ENCODE assay signal across 27 mouse cellular contexts in the genomic region with DNA sequence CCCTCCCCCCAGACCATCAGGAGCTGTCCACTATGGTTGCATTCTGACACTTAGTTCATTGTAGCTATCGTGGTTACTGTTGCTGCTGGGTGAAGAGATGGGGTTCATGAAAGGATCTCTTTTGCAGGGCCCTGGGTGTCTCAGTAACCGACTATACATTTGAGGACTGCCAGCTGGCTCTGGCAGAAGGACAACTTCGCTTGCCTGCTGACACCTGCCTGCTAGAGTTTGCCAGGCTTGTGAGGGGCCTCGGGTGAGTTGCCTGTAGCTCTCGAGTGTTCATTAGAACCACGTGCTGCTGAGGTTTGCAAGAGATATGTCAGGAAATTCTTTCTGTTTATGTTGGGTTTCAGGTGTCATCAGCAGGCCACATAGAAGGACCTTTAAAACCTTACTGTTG. TPM values are rescaled to one million over a fixed set of nuclear protein-coding genes. Genes with fewer than 3 reads are reported as not detected.
DNase-seq lines count a peak whose midpoint lies in the region; TF ChIP-seq lines count a peak whose summit lies in the region.
"Had no signal": no experiment of that assay in that cellular context is flagged by ENCODE, and none has a peak within 500 bp of the region (broad histone marks: within the 10 kb centered on the region; RNA-seq: fewer than 3 reads in every experiment).

No protein-coding gene starts in this region.

- H3K36me3 ChIP-seq in kidney, adult 2 months (ENCODE audit: control insufficient read depth, insufficient read depth, low read length) = no peaks in the 10 kb centered on the region

- peak; percentile 78 for DNase-seq in heart, adult 11 months
- DNase-seq in heart, adult 8-10 months (ENCODE audit: low spot score) = no peak
- DNase-seq in right cerebral cortex, postnatal 10 days (ENCODE audit: low spot score in 2 of 2) = peak; percentile 59 to 67
- no peak for DNase-seq in right cerebral cortex, adult 18-20 months
- DNase-seq in cerebellum, adult 9-10 months = peak; percentile 54
- DNase-seq in kidney, adult 2 months = no peak
- no peak for DNase-seq in yolk sac, embryonic 10.5 days (ENCODE audit: low spot score)
- DNase-seq: adrenal gland, adult 2 months; gastrocnemius, postnatal 25 days; heart, adult 2 months; heart, postnatal 4 days; liver, embryonic 13.5 days; lung, embryonic 14.5 days; lung, postnatal 4 days had no signal

- 58% methylated on average over 6 of the region's 6 CpGs for WGBS in kidney, adult 2 months

- no peak for TF ChIP-seq POLR2A in kidney, adult 2 months (IDR thresholded peaks at IDR 0.05; ENCODE audit: low read depth, low read length)

- H3K27ac ChIP-seq in kidney, adult 2 months (ENCODE audit: insufficient read depth, low read depth, low read length) = no peak overlapping the region
- H3K27ac ChIP-seq: embryonic facial prominence, embryonic 12.5 days; forebrain, embryonic 15.5 days; heart, embryonic 15.5 days; hindbrain, embryonic 15.5 days; limb, embryonic 13.5 days; midbrain, embryonic 15.5 days had no signal

- TF ChIP-seq CTCF in kidney, adult 2 months (conservative IDR thresholded peaks at IDR 0.05; ENCODE audit: insufficient read depth, insufficient read length, low read depth, low read length) = no peak

- H3K4me1 ChIP-seq in kidney, adult 2 months (ENCODE audit: control insufficient read depth, insufficient read depth, low read length) = no peaks in the 10 kb centered on the region
- H3K4me1 ChIP-seq: embryonic facial prominence, embryonic 12.5 days; forebrain, embryonic 15.5 days; heart, embryonic 15.5 days; hindbrain, embryonic 15.5 days; limb, embryonic 13.5 days; midbrain, embryonic 15.5 days had no signal

- H3K4me3 ChIP-seq in kidney, adult 2 months (ENCODE audit: insufficient read depth, low read depth, low read length) = no peak overlapping the region
- H3K4me3 ChIP-seq: embryonic facial prominence, embryonic 12.5 days; forebrain, embryonic 15.5 days; heart, adult 2 months; heart, embryonic 15.5 days; hindbrain, embryonic 15.5 days; layer of hippocampus, adult 2 months; limb, embryonic 13.5 days; liver, embryonic 13.5 days; midbrain, embryonic 15.5 days; myocyte had no signal

- no peaks in the 10 kb centered on the region for H3K27me3 ChIP-seq in kidney, adult 2 months (replicated peaks; ENCODE audit: control insufficient read depth, insufficient read depth, low read length)
- H3K27me3 ChIP-seq: embryonic facial prominence, embryonic 12.5 days; forebrain, embryonic 15.5 days; heart, embryonic 15.5 days; hindbrain, embryonic 15.5 days; limb, embryonic 13.5 days; liver, embryonic 13.5 days; midbrain, embryonic 15.5 days had no signal

RNA-seq across cellular contexts. Expression of gene Slc6a3, which starts 26.7 kb away (rescaled TPM):
- not detected for total RNA-seq in heart, adult 8-10 months (2022)
- polyA plus RNA-seq in kidney, adult 2 months (2012; rRNA removed) = 0.05 and 0.06 TPM in 2 replicates
- total RNA-seq: adrenal gland, postnatal 4 days; gastrocnemius, postnatal 25 days; heart, adult 2 months; heart, postnatal 4 days; megakaryocyte-erythroid progenitor cell, adult 5-6 weeks had no signal
- polyA plus RNA-seq: C2C12; heart, adult 2 months; kidney, embryonic 14.5 days; myocyte; neural tube, embryonic 14.5 days had no signal

RNA-seq across cellular contexts. Expression of gene Lpcat1, which starts 42.9 kb away (rescaled TPM):
- total RNA-seq in heart, adult 8-10 months (2022) = 1 to 10 TPM; 6.8 to 9.6 (median 7.5) TPM
- 14.2 and 16.0 TPM in 2 replicates for polyA plus RNA-seq in kidney, adult 2 months (2012; rRNA removed)

Comparison
In these comparisons a context has a peak if more than half of its experiments do, and no peak if none do; other contexts are left out.
1. DNase-seq: peak in heart, adult 11 months (single experiment), right cerebral cortex, postnatal 10 days (2 of 2) and cerebellum, adult 9-10 months (single experiment); none in heart, adult 8-10 months (single experiment), right cerebral cortex, adult 18-20 months (single experiment), kidney, adult 2 months (single experiment) and yolk sac, embryonic 10.5 days (single experiment).